Mouse (Mus musculus) stomach, embryonic 14.5 days (tissue): ENCODE data around the gene Rbp1. TPM values are rescaled to one million over a fixed set of nuclear protein-coding genes. Genes with fewer than 3 reads are reported as not detected.

Experiments used
- ATAC-seq: fragments of 200-750 bp; cut with Nextera tagmentation; 2 replicates; pipeline ENCODE4 v1.8.0; 2017; ENCODE audit warnings: low read depth, moderate TSS enrichment; ENCODE audit not compliant: insufficient number of reproducible peaks, insufficient read depth, low FRiP score
- H3K27ac ChIP-seq: fragments of 300-500 bp; sonication (generic); 2 replicates; pipeline ENCODE4 v1.5.1; 2014; ENCODE audit warnings: mild to moderate bottlenecking, low read length, moderate library complexity, mixed read lengths
- H3K27me3 ChIP-seq: fragments of 300-500 bp; sonication (generic); 2 replicates; pipeline ENCODE4 v1.6.1; 2014; ENCODE audit warnings: low read length, control low read depth, mixed read lengths; ENCODE audit not compliant: control insufficient read depth, insufficient read depth
- H3K36me3 ChIP-seq: fragments of 300-500 bp; sonication (generic); 2 replicates; pipeline ENCODE4 v1.6.1; 2014; ENCODE audit warnings: mild to moderate bottlenecking, control low read depth, low read length, moderate library complexity, mixed read lengths; ENCODE audit not compliant: control insufficient read depth, insufficient read depth
- H3K4me1 ChIP-seq: fragments of 300-500 bp; sonication (generic); 2 replicates; pipeline ENCODE4 v1.6.1; 2014; ENCODE audit warnings: low read length, control low read depth, mixed read lengths; ENCODE audit not compliant: control insufficient read depth, insufficient read depth
- H3K4me2 ChIP-seq: fragments of 300-500 bp; sonication (generic); replicated peaks from 2 replicates; pipeline ENCODE4 v1.6.1; 2014; ENCODE audit warnings: low read depth, low read length, control low read depth
- H3K4me3 ChIP-seq: fragments of 300-500 bp; sonication (generic); 2 replicates; pipeline ENCODE4 v1.5.1; 2014; ENCODE audit warnings: low read depth, low read length, control low read depth
- H3K9ac ChIP-seq: fragments of 300-500 bp; sonication (generic); replicated peaks from 2 replicates; pipeline ENCODE4 v1.6.1; 2014; ENCODE audit warnings: low read depth, mild to moderate bottlenecking, control low read depth, low read length, moderate library complexity, mixed read lengths
- H3K9me3 ChIP-seq: fragments of 300-500 bp; sonication (generic); 2 replicates; pipeline ENCODE4 v1.6.1; 2016; ENCODE audit warnings: low read depth, low read length, control low read depth; ENCODE audit not compliant: control insufficient read depth
- WGBS: fragments of 180-500 bp; shearing (Covaris S2); extraction: QIAGEN DNeasy Blood & Tissue Kit; methylation state at CpG from one replicate; pipeline ENCODE4 v1.1.7; 2014; 5-methylcytosine and 5-hydroxymethylcytosine counted together
- polyA plus RNA-seq: library from polyadenylated mRNA; unstranded; fragments of >200 nt; fragmentation: Nextera tagmentation; extraction: Ambion mirVana; gene quantifications from 2 replicates; pipeline ENCODE4 v1.2.1, GENCODE M21; 2014

Gene Rbp1
- polyA plus RNA-seq, 1 experiment from 2014 or later, result 101 TPM

DNA sequence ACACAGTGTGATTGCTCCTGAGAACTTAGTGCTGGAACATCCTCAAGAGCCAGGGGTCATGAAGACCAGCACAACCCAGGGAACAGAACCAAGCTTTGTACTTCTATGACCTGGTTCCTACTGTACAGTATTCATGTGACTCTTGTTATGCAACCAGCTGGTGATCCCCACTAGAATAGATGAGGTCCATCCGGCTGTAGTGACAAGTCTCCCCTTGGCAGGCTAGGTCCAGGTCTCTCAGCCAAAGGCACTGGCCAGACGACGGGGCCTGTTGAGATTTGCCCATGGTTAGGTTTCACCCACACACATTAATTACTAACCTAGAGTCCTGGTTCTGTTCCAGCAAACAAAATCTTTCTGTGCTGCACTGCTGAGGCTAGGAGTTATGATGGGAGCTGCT lies 4.4 kb upstream of the Rbp1 start:
- H3K27ac ChIP-seq, result no peak overlapping the region
- H3K9me3 ChIP-seq, result no peaks in the 10 kb centered on the region
- H3K27me3 ChIP-seq, result no peaks in the 10 kb centered on the region
- no peaks in the 10 kb centered on the region for H3K4me1 ChIP-seq
- no peak overlapping the region for H3K4me3 ChIP-seq
- WGBS, result 76% methylated on average over 3 of the region's 3 CpGs
- no peak for ATAC-seq
- no peak overlapping the region for H3K4me2 ChIP-seq
- H3K9ac ChIP-seq, result no peak overlapping the region
- no peaks in the 10 kb centered on the region for H3K36me3 ChIP-seq

DNA sequence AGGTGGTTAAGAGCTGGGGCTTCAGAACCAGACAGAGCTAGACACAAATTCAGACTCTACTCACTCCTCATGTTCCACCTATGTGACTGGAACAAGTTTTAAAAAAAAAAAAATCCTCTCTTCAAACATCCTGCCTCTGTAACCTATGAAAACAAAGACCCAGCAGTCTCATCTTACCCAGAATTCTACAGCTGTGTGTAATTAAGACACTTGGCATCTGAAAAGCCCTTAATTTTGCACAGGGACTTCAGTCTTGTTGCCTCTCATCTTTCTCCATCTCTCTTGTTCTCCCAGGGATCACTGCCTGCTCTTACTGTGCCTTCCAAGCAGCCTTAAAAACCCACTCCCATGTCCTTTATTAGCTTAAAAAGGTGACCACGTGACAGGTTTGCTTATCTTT lies 2.1 kb upstream of the Rbp1 start:
- Histone ChIP-seq H3K27ac (no peak overlapping the region), H3K9ac (no peak overlapping the region), H3K4me3 (no peak overlapping the region), H3K36me3 (no peaks in the 10 kb centered on the region), H3K4me2 (no peak overlapping the region), H3K27me3 (no peaks in the 10 kb centered on the region), H3K9me3 (no peaks in the 10 kb centered on the region), H3K4me1 (peaks cover 9% of the 10 kb centered on the region; the same call in 1 of the 2 replicates)
- no peak for ATAC-seq
- 44% methylated on average over 1 of the region's 1 CpGs for WGBS

DNA sequence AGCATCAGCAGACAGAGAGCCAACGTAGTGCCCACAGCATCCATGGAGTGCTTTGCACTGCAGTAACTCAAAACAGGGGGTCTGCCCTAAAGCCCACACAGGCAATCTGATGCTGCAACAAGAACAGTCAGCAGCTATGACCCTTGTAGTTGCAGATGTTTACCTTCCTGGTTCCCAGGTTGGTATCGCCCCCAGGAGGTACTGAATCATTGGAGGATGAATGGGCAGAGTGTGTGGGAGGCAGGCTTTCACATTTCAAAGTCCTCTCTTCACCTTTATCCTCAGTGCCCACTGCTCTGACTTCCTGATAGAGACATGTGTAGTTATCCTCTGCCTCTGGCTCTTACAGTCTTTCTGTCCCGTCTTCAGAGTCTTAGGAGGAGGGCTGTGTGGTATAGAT lies 858 bp upstream of the Rbp1 start:
- WGBS, result 53% methylated on average over 3 of the region's 3 CpGs
- no peak overlapping the region for H3K4me3 ChIP-seq
- ATAC-seq, result no peak
- H3K27ac ChIP-seq, result no peak overlapping the region
- no peaks in the 10 kb centered on the region for H3K27me3 ChIP-seq
- no peaks in the 10 kb centered on the region for H3K36me3 ChIP-seq
- H3K4me1 ChIP-seq, result peaks cover 20% of the 10 kb centered on the region
- H3K4me2 ChIP-seq, result no peak overlapping the region
- H3K9me3 ChIP-seq, result no peaks in the 10 kb centered on the region
- H3K9ac ChIP-seq, result no peak overlapping the region

GRCm38 (mm10) chr9:98423691-98424090 lies 930 bp downstream of the Rbp1 start:
- H3K27ac ChIP-seq, result no peak overlapping the region
- H3K36me3 ChIP-seq, result no peaks in the 10 kb centered on the region
- ATAC-seq, result no peak
- H3K4me3 ChIP-seq, result no peak overlapping the region
- H3K9me3 ChIP-seq, result no peaks in the 10 kb centered on the region
- peaks cover 36% of the 10 kb centered on the region for H3K4me1 ChIP-seq
- no peak overlapping the region for H3K9ac ChIP-seq
- H3K4me2 ChIP-seq, result peak overlapping the region; percentile 75; the same call in 1 of the 2 replicates
- 16% methylated on average over 4 of the region's 4 CpGs for WGBS
- H3K27me3 ChIP-seq, result no peaks in the 10 kb centered on the region

- Histone ChIP-seq H3K9ac (peak overlapping the region; percentile 60; the same call in 1 of the 2 replicates), H3K36me3 (no peaks in the 10 kb centered on the region), H3K4me2 (peak overlapping the region; percentile 75), H3K27ac (no peak overlapping the region), H3K27me3 (no peaks in the 10 kb centered on the region), H3K4me1 (peaks cover 42% of the 10 kb centered on the region), H3K9me3 (no peaks in the 10 kb centered on the region), H3K4me3 (peak overlapping the region; percentile 70)
- ATAC-seq, result no peak
- WGBS, result 4% methylated on average over 8 of the region's 8 CpGs
Measured at GRCm38 (mm10) chr9:98424291-98424690, 1.5 kb downstream of the Rbp1 start.

- peak overlapping the region; percentile 75 for H3K4me2 ChIP-seq
- H3K27ac ChIP-seq, result peak overlapping the region; percentile 39; the same call in 1 of the 2 replicates
- H3K9ac ChIP-seq, result peak overlapping the region; percentile 60
- whole genome bisulfite sequencing, result under 1% methylated on average over 36 of the region's 42 CpGs
- peak overlapping the region; percentile 70 for H3K4me3 ChIP-seq
- H3K36me3 ChIP-seq, result no peaks in the 10 kb centered on the region
- ATAC-seq, result peak; percentile 76; the same call in 1 of the 2 replicates
- peaks cover 46% of the 10 kb centered on the region for H3K4me1 ChIP-seq
- H3K27me3 ChIP-seq, result no peaks in the 10 kb centered on the region
- H3K9me3 ChIP-seq, result no peaks in the 10 kb centered on the region
Measured at GRCm38 (mm10) chr9:98424725-98425210, 2.0 kb downstream of the Rbp1 start.

DNA sequence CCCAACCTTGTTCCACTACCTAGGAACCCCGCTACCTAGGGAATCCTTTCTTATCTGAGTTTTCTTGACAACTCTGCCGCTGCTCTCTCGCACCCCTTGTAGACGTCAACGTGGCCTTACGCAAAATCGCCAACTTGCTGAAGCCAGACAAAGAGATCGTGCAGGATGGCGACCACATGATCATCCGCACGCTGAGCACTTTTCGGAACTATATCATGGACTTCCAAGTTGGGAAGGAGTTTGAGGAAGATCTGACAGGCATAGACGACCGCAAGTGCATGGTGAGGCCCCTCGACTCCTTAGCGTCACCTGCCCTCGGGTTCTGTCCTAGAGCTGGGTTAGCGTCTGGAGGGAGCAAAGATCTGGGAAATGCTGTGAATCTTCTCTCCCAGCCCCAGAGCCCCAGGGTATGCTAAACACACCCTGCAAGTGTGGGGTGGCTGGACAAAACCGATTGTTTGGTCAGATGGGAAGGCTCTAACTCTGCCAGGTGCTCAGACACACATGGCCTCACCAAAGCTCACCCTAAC lies 2.7 kb downstream of the Rbp1 start:
- H3K27me3 ChIP-seq, result no peaks in the 10 kb centered on the region
- no peak overlapping the region; the same call in 1 of the 2 replicates for H3K27ac ChIP-seq
- ATAC-seq, result no peak
- H3K9ac ChIP-seq, result peak overlapping the region; percentile 60
- H3K36me3 ChIP-seq, result no peaks in the 10 kb centered on the region
- WGBS, result 3% methylated on average over 19 of the region's 19 CpGs
- peaks cover 49% of the 10 kb centered on the region for H3K4me1 ChIP-seq
- peak overlapping the region; percentile 75 for H3K4me2 ChIP-seq
- no peaks in the 10 kb centered on the region for H3K9me3 ChIP-seq
- peak overlapping the region; percentile 70 for H3K4me3 ChIP-seq

DNA sequence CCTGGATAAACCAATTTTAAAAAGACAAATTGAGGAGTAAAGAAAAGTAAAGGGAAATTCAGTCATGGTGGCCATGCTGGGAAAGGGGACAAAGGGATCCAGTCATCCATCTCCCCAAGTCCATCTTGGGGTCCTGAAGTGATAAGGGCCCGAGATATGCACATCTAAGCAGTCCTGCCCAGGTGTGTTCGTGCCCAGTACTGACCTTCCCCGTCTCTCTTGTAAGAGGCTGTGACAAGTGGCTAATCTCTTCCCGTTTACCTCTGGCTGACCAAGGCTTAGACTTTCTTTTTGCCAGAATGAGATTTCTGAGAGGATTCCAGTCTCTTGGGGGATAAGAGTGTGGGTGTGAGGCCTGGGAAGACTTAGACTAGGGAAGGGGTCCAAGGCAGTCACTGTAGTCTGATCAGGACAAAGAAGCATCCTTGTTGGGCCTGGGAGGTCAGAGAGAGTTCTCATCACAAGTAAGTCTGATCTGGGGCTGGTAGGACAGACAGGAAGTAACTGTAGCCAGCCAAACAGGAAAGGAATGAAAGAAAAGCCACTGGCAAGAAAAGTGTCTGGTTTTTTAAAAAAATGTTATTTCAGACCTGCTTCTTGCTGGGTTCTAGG lies 5.3 kb downstream of the Rbp1 start:
- no peak overlapping the region for H3K4me3 ChIP-seq
- H3K27me3 ChIP-seq, result no peaks in the 10 kb centered on the region
- no peak overlapping the region for H3K9ac ChIP-seq
- no peak for ATAC-seq
- H3K4me2 ChIP-seq, result no peak overlapping the region
- peaks cover 60% of the 10 kb centered on the region for H3K4me1 ChIP-seq
- no peaks in the 10 kb centered on the region for H3K36me3 ChIP-seq
- H3K9me3 ChIP-seq, result no peaks in the 10 kb centered on the region
- WGBS, result 48% methylated on average over 4 of the region's 4 CpGs
- peak overlapping the region; percentile 49; the same call in 1 of the 2 replicates for H3K27ac ChIP-seq
